In the genomic region with DNA sequence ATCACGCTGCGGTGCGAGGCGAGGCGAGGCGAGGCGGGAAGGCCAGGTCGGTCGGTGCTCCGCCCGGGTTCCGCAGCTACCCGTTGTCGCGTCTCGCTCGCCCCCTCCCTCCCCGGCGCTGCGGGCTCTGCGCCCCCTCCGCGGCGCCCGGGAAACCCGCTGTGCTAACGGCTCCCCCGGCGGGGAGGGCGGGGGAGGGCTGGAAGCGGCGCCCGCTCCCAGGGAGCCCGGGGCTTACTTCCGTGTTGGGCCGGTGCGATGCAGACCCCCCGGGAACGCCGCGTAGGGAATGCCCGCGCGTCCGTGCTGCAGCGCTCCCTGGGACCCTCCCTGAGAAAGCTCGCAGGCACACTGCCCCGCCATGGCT, we compare ENCODE assay signal across 8 mouse cellular contexts. TPM values are rescaled to one million over a fixed set of nuclear protein-coding genes. Genes with fewer than 3 reads are reported as not detected.
DNase-seq lines count a peak whose midpoint lies in the region; ATAC-seq and TF ChIP-seq lines count a peak whose summit lies in the region.

No protein-coding gene starts in this region.

- POLR2A ChIA-PET in Patski (lab: Charles Lee), result no interaction called here

- peak; percentile 67 for ATAC-seq in heart, embryonic 12.5 days (ENCODE audit: insufficient number of reproducible peaks, low FRiP score)
- ATAC-seq in Patski, result peak; percentile 62
- ATAC-seq in hindbrain, embryonic 13.5 days (ENCODE audit: low FRiP score), result peak; percentile 53; the same call in 1 of the 2 replicates

- H3K36me3 ChIP-seq in heart, embryonic 12.5 days, result peaks cover 12% of the 10 kb centered on the region
- peaks cover 11% of the 10 kb centered on the region for H3K36me3 ChIP-seq in hindbrain, embryonic 13.5 days
- H3K36me3 ChIP-seq in macrophage (ENCODE audit: inconsistent target), result peaks cover 22% of the 10 kb centered on the region

- in situ Hi-C loops in Patski (cut with MboI; ENCODE audit: low pct_unique_long_range_greater_than_20kb), result loop anchor here (5.0 kb wide), 1 partner anchor 140 kb away; no protein-coding TSS in a partner anchor

- H3K4me3 ChIP-seq in heart, embryonic 12.5 days, result peak overlapping the region; percentile 79
- peak overlapping the region; percentile 98 for H3K4me3 ChIP-seq in hindbrain, embryonic 13.5 days
- peak overlapping the region; percentile 52 for H3K4me3 ChIP-seq in macrophage (ENCODE audit: inconsistent target)

- under 1% methylated on average over 44 of the region's 48 CpGs for WGBS in heart, embryonic 12.5 days
- 2% methylated on average over 26 of the region's 48 CpGs for WGBS in hindbrain, embryonic 13.5 days
- WGBS in macrophage (ENCODE audit: missing documents), result 2% methylated on average over 12 of the region's 48 CpGs

- peak overlapping the region; percentile 98 for H3K9ac ChIP-seq in heart, embryonic 12.5 days
- H3K9ac ChIP-seq in hindbrain, embryonic 13.5 days, result peak overlapping the region; percentile 99

- H3K27me3 ChIP-seq in heart, embryonic 12.5 days (replicated peaks), result no peaks in the 10 kb centered on the region
- no peaks in the 10 kb centered on the region for H3K27me3 ChIP-seq in Patski
- H3K27me3 ChIP-seq in hindbrain, embryonic 13.5 days, result no peaks in the 10 kb centered on the region

- peak overlapping the region; percentile 59 for H3K4me2 ChIP-seq in heart, embryonic 12.5 days
- H3K4me2 ChIP-seq in hindbrain, embryonic 13.5 days, result peak overlapping the region; percentile 55

- no peaks in the 10 kb centered on the region for H3K9me3 ChIP-seq in heart, embryonic 12.5 days (replicated peaks)
- no peaks in the 10 kb centered on the region for H3K9me3 ChIP-seq in hindbrain, embryonic 13.5 days

- CTCF ChIA-PET in Patski (lab: Charles Lee), result no interaction called here

- peaks cover 6% of the 10 kb centered on the region; the same call in 1 of the 2 replicates for H3K4me1 ChIP-seq in heart, embryonic 12.5 days (replicated peaks)
- H3K4me1 ChIP-seq in hindbrain, embryonic 13.5 days (replicated peaks), result peaks cover 7% of the 10 kb centered on the region

- TF ChIP-seq CTCF in Patski (IDR thresholded peaks at IDR 0.05), result no peak

- DNase-seq in heart, adult 11 months, result no peak
- no peak for DNase-seq in Patski (ENCODE audit: low read depth, low spot score)
- DNase-seq in layer of hippocampus, postnatal 10 days (ENCODE audit: low spot score in 2 of 2), result no peak
- DNase-seq in urinary bladder, postnatal 10 days (ENCODE audit: low spot score), result no peak
- no peak for DNase-seq in urinary bladder, adult 18-20 months (ENCODE audit: low spot score in 2 of 2)

- H3K27ac ChIP-seq in heart, embryonic 12.5 days (ENCODE audit: poor library complexity, severe bottlenecking), result peak overlapping the region; percentile 96
- H3K27ac ChIP-seq in hindbrain, embryonic 13.5 days, result peak overlapping the region; percentile 100
- H3K27ac ChIP-seq in macrophage, result peak overlapping the region; percentile 78

- H3K79me2 ChIP-seq in macrophage (ENCODE audit: inconsistent target), result peaks cover 84% of the 10 kb centered on the region

RNA-seq across cellular contexts. Expression of a gene that starts 0.4 kb away (rescaled TPM):
- 1,144 and 1,169 TPM in 2 replicates for polyA plus RNA-seq in heart, embryonic 12.5 days (2016; fragmentation: Nextera tagmentation; extraction: Ambion mirVana)
- 797 TPM for polyA plus RNA-seq in Patski (2021)
- polyA plus RNA-seq in hindbrain, embryonic 13.5 days (2015; fragmentation: Nextera tagmentation; extraction: Ambion mirVana), result 1,649 and 1,694 TPM in 2 replicates
- total RNA-seq in macrophage (2018; cell fraction: chromatin; rRNA removed), result 1,000 to 10,000 TPM in 10 of 26 experiments, 100 to 1,000 TPM in 16; 632 to 1,255 (median 977) TPM
- 100 to 1,000 TPM; 279 to 518 (median 328) TPM for total RNA-seq in macrophage (2018; cell fraction: cytosol; rRNA removed)
- total RNA-seq in macrophage (2018; cell fraction: nucleus; rRNA removed), result 100 to 1,000 TPM; 397 to 697 (median 553) TPM
- 321 to 467 TPM (median 425 TPM) in 3 replicates for polyA plus RNA-seq in macrophage (2018)
- 100 to 1,000 TPM; 758 to 769 TPM for total RNA-seq in layer of hippocampus, postnatal 10 days (2021)

RNA-seq across cellular contexts. Expression of a gene that starts 0.7 kb away (rescaled TPM):
- 20.7 and 23.1 TPM in 2 replicates for polyA plus RNA-seq in heart, embryonic 12.5 days (2016; fragmentation: Nextera tagmentation; extraction: Ambion mirVana)
- polyA plus RNA-seq in Patski (2021), result 19.1 TPM
- 24.4 and 24.7 TPM in 2 replicates for polyA plus RNA-seq in hindbrain, embryonic 13.5 days (2015; fragmentation: Nextera tagmentation; extraction: Ambion mirVana)
- 10 to 100 TPM; 20.6 to 95.2 (median 43.9) TPM for total RNA-seq in macrophage (2018; cell fraction: chromatin; rRNA removed)
- 10 to 100 TPM in 25 of 26 experiments, 1 to 10 TPM in 1; 8.2 to 27.1 (median 16.7) TPM for total RNA-seq in macrophage (2018; cell fraction: cytosol; rRNA removed)
- 100 to 1,000 TPM in 1 of 26 experiments, 10 to 100 TPM in 25; 22.3 to 101 (median 41.2) TPM for total RNA-seq in macrophage (2018; cell fraction: nucleus; rRNA removed)
- 18.1 to 36.6 TPM (median 36.0 TPM) in 3 replicates for polyA plus RNA-seq in macrophage (2018)
- total RNA-seq in layer of hippocampus, postnatal 10 days (2021), result 10 to 100 TPM; 14.5 to 15.2 TPM

RNA-seq across cellular contexts. Expression of a gene that starts 17.7 kb away (rescaled TPM):
- polyA plus RNA-seq in heart, embryonic 12.5 days (2016; fragmentation: Nextera tagmentation; extraction: Ambion mirVana), result 27.9 and 30.5 TPM in 2 replicates
- 5.9 TPM for polyA plus RNA-seq in Patski (2021)
- polyA plus RNA-seq in hindbrain, embryonic 13.5 days (2015; fragmentation: Nextera tagmentation; extraction: Ambion mirVana), result 26.2 and 27.6 TPM in 2 replicates
- total RNA-seq in macrophage (2018; cell fraction: chromatin; rRNA removed), result 10 to 100 TPM in 3 of 26 experiments, 1 to 10 TPM in 23; 1.1 to 11.1 (median 4.3) TPM
- 10 to 100 TPM; 13.8 to 29.2 (median 20.9) TPM for total RNA-seq in macrophage (2018; cell fraction: cytosol; rRNA removed)
- total RNA-seq in macrophage (2018; cell fraction: nucleus; rRNA removed), result 10 to 100 TPM in 13 of 26 experiments, 1 to 10 TPM in 13; 4.3 to 23.7 (median 9.6) TPM
- polyA plus RNA-seq in macrophage (2018), result 14.0 to 26.7 TPM (median 16.3 TPM) in 3 replicates
- total RNA-seq in layer of hippocampus, postnatal 10 days (2021), result 1 to 10 TPM; 6.1 TPM

RNA-seq across cellular contexts. Expression of a gene that starts 43.8 kb away (rescaled TPM):
- 0.40 and 0.41 TPM in 2 replicates for polyA plus RNA-seq in heart, embryonic 12.5 days (2016; fragmentation: Nextera tagmentation; extraction: Ambion mirVana)
- polyA plus RNA-seq in Patski (2021) (1.3 TPM), macrophage (2018) (0.10 to 0.20 TPM (median 0.14 TPM) in 3 replicates)
- 1.4 and 2.5 TPM in 2 replicates for polyA plus RNA-seq in hindbrain, embryonic 13.5 days (2015; fragmentation: Nextera tagmentation; extraction: Ambion mirVana)
- total RNA-seq in macrophage (2018; cell fraction: chromatin; rRNA removed), result 1 to 10 TPM in 5 of 26 experiments, under 1 TPM in 17, not detected in 4; 0.13 to 1.6 (median 0.48) TPM
- under 1 TPM in 20 of 26 experiments, not detected in 6; 0.03 to 0.24 (median 0.07) TPM for total RNA-seq in macrophage (2018; cell fraction: cytosol; rRNA removed)
- 1 to 10 TPM in 2 of 26 experiments, under 1 TPM in 21, not detected in 3; 0.10 to 1.8 (median 0.36) TPM for total RNA-seq in macrophage (2018; cell fraction: nucleus; rRNA removed)
- total RNA-seq in layer of hippocampus, postnatal 10 days (2021), result 1 to 10 TPM; 4.0 to 4.6 TPM
